Mouse (Mus musculus): ENCODE measurements at regions not wholly inside any gene's neighbourhood (a gene's known extent, or its start where the extent isn't known, plus 50 kb on each side); places are given as distances from the start of the nearest gene placed in this dataset.
A peak's percentile ranks its signal among the peaks of the same experiment; 100 is the strongest.

DNA sequence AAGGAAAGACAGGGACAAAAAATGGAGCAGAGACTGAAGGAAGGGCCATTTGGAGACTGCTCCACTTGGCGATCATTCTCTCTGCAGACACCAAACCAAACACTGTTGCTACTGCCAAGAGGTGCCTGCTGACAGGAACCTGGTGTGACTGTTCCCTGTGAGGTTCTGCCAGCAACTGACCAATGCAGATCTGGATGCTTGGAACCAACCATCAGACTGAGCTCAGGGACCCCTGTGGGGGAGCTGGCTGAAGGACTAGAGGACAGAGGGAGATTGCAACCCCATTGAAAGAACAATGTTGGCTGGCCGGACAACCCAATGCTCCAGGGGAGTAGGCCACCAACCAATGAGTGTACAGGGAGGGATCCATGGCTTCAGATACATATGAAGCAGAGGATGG is 139.2 kb upstream of the Cep126 start:
- DNase-seq (ENCODE audit: low read depth, low spot score), result no peak

DNA sequence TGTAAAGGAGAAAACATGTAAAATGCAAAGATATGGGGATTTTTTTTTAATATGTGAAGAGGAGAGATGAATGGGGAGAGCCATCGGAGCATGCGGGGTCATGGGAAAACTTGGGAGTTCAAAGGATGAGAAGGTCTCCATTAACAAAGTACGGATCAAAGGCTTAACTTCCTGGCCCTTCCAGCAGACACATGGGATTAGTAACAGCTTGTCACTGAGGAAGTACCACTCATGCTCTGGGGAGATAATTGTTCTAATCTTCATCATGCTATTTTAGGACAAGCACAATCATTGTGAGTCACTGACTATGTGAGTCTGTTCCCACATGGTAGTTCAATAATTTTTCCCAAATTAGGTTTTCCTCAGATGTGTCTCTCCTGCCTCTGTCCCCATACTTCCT is 115.4 kb upstream of the Cep126 start:
- DNase-seq (ENCODE audit: low read depth, low spot score), result no peak

DNA sequence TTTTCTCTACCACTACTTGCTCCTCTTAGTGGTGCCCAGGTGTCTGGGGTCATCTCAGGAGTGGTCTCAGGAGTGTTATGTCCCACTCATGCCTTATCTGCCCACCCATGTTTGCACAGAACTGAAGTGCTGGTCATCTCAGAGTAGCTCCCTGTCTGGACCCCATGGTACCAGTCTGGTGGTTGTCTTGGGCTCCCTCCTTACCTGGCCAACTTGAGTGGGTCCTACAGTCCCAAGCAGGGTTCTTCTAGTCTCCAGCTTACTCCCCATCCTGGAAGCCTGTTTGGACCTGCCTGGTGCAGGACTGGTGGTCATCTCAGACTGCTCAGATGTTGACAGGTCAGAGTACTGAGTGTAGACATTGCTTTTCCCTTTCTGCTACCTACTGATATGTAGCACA is 94.0 kb upstream of the Cep126 start:
- no peak for DNase-seq (ENCODE audit: low read depth, low spot score)

DNA sequence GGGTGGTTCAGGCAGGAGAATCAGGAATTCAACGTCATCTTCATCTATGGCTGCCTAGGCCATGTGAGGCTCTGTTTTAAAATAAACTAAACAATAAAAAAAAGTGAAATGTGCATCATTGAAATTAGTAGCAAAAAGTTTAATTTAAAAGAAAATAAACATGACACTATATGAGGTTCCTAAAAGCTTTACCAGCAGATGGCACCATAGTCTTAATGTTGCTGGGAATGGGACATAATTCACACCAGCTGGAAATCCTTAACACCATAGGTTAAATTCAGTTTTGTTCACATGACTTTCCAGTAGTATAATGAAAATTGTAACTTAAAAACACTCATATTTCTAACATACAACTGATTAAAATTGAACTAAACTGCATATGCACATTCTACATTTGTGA is 92.3 kb upstream of the Cep126 start:
- peak; percentile 34 for DNase-seq (ENCODE audit: low read depth, low spot score)

DNA sequence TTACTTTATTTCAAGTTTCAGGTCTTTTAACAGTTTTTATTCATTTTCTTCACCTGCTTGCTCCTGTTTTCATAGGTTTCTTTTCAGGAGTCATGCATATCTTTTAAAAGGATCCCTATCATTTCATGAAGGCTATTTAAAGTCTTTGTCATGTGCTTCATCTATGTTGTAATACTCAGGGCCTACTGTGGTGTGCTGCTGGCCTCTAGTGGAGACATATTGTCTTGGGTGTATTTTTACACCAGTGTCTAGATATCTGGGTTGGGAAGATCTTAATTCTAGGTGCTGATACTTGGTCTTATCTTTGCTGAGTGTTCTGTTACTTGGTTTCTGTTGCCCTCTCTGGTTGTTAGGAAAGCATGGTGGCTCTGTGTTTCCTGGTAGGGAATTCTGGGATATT is 74.8 kb upstream of the Cep126 start:
- peak; percentile 32 for DNase-seq (ENCODE audit: low read depth, low spot score)

DNA sequence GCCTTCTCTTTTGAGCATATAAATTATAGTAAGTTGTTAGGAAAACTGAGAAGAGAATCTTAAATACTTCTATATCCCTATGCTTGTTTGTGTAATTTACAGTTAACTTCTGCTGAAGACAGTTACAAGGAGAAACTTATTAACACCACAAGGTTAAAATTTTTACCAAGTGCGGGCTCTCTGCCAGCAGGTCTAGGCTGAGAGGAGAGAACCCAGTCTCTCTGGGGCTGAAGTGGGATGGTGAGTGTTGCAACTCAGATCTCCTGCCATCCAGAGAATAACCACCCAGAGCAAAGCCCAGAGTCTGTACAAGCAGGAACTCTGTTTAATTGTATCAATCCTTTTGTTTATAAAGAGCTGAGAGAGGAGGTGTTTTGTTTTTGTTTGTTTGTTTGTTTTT is 51.3 kb upstream of the Cep126 start:
- no peak for DNase-seq (ENCODE audit: low read depth, low spot score)

Data from mesoderm, embryonic 11.5 days (tissue).